Mouse (Mus musculus): ENCODE data around the gene Qpct.

Gene Qpct

GRCm38 (mm10) chr17:79051606-79052005, at the start of gene Qpct:
Gene Qpct (plus strand): TSS chr17:79051906.
- no peak for DNase-seq

GRCm38 (mm10) chr17:79013625-79014024, 38.1 kb upstream of the Qpct start:
- no peak for DNase-seq

GRCm38 (mm10) chr17:79014911-79015685, 36.6 kb upstream of the Qpct start:
- no peak for DNase-seq

- no peak for DNase-seq
Observed at GRCm38 (mm10) chr17:79015831-79016230, 35.9 kb upstream of the Qpct start.

GRCm38 (mm10) chr17:79018422-79018821, 33.3 kb upstream of the Qpct start:
- no peak for DNase-seq

GRCm38 (mm10) chr17:79019726-79020207, 31.9 kb upstream of the Qpct start:
- no peak for DNase-seq

GRCm38 (mm10) chr17:79020208-79020983, 31.3 kb upstream of the Qpct start, which contains the start of gene Prkd3:
Gene Prkd3 (minus strand): TSS chr17:79020816.
- DNase-seq, result peak; percentile 50

GRCm38 (mm10) chr17:79020984-79021335, 30.7 kb upstream of the Qpct start:
- DNase-seq, result no peak

GRCm38 (mm10) chr17:79022746-79023145, 29.0 kb upstream of the Qpct start:
- DNase-seq, result no peak

- no peak for DNase-seq
Observed at GRCm38 (mm10) chr17:79024544-79024943, 27.2 kb upstream of the Qpct start.

- DNase-seq, result no peak
Observed at GRCm38 (mm10) chr17:79029226-79029625, 22.5 kb upstream of the Qpct start.

- no peak for DNase-seq
Observed at GRCm38 (mm10) chr17:79031569-79031968, 20.1 kb upstream of the Qpct start.

- DNase-seq, result no peak
Observed at GRCm38 (mm10) chr17:79032782-79033181, 18.9 kb upstream of the Qpct start.

- DNase-seq, result no peak
Observed at GRCm38 (mm10) chr17:79039660-79040059, 12.0 kb upstream of the Qpct start.

- DNase-seq, result no peak
Observed at GRCm38 (mm10) chr17:79043705-79044104, 8.0 kb upstream of the Qpct start.

- peak; percentile 53 for DNase-seq
Observed at GRCm38 (mm10) chr17:79052088-79052812, 544 bp downstream of the Qpct start.

GRCm38 (mm10) chr17:79058271-79058670, 6.6 kb downstream of the Qpct start:
- DNase-seq, result no peak

- no peak for DNase-seq
Observed at GRCm38 (mm10) chr17:79060221-79060620, 8.5 kb downstream of the Qpct start.

- no peak for DNase-seq
Observed at GRCm38 (mm10) chr17:79064250-79064649, 12.5 kb downstream of the Qpct start.

- no peak for DNase-seq
Observed at GRCm38 (mm10) chr17:79068581-79068980, 16.9 kb downstream of the Qpct start.

- DNase-seq, result no peak
Observed at GRCm38 (mm10) chr17:79069019-79069418, 17.3 kb downstream of the Qpct start.

- DNase-seq, result peak; percentile 77
Observed at GRCm38 (mm10) chr17:79069766-79070480, 18.2 kb downstream of the Qpct start.

- DNase-seq, result no peak
Observed at GRCm38 (mm10) chr17:79071951-79072350, 20.2 kb downstream of the Qpct start.
